Mouse (Mus musculus) midbrain, embryonic 14.5 days (tissue): Measurements from ENCODE around the gene Ufsp1. TPM values are rescaled to one million over a fixed set of nuclear protein-coding genes. Genes with fewer than 3 reads are reported as not detected.

Experiments
- ATAC-seq: fragments of 200-750 bp; cut with Nextera tagmentation; 2 replicates; pipeline ENCODE4 v1.8.0; 2017; ENCODE audit warnings: moderate number of reproducible peaks, moderate library complexity; ENCODE audit not compliant: low FRiP score, low TSS enrichment
- DNase-seq: peaks from one replicate; pipeline ENCODE4 v3.0.0-alpha.2; 2015
- H3K27ac ChIP-seq: fragments of 300-500 bp; sonication (generic); replicated peaks from 2 replicates; pipeline ENCODE4 v1.5.1; 2014; ENCODE audit warnings: mild to moderate bottlenecking, low read depth, low read length, moderate library complexity
- H3K27me3 ChIP-seq: fragments of 300-500 bp; sonication (generic); 2 replicates; pipeline ENCODE4 v1.6.1; 2014; ENCODE audit warnings: low read length, control low read depth, mixed read lengths; ENCODE audit not compliant: control insufficient read depth, insufficient read depth
- H3K36me3 ChIP-seq: fragments of 300-500 bp; sonication (generic); 2 replicates; pipeline ENCODE4 v1.6.1; 2014; ENCODE audit warnings: low read length, control low read depth; ENCODE audit not compliant: control insufficient read depth, insufficient read depth
- H3K4me1 ChIP-seq: fragments of 300-500 bp; sonication (generic); 2 replicates; pipeline ENCODE4 v1.6.1; 2014; ENCODE audit warnings: mild to moderate bottlenecking, antibody characterized with exemption, low read length, control low read depth; ENCODE audit not compliant: control insufficient read depth, insufficient read depth
- H3K4me2 ChIP-seq: fragments of 300-500 bp; sonication (generic); 2 replicates; pipeline ENCODE4 v1.6.1; 2014; ENCODE audit warnings: mild to moderate bottlenecking, low read length, moderate library complexity
- H3K4me3 ChIP-seq: fragments of 300-500 bp; sonication (generic); replicated peaks from 2 replicates; pipeline ENCODE4 v1.5.1; 2014; ENCODE audit warnings: low read depth, low read length
- H3K9ac ChIP-seq: fragments of 300-500 bp; sonication (generic); replicated peaks from 2 replicates; pipeline ENCODE4 v1.6.1; 2014; ENCODE audit warnings: mild to moderate bottlenecking, low read length, moderate library complexity
- H3K9me3 ChIP-seq: fragments of 300-500 bp; sonication (generic); 2 replicates; pipeline ENCODE4 v1.6.1; 2016; ENCODE audit warnings: low read length, control low read depth, mixed read lengths; ENCODE audit not compliant: control insufficient read depth
- WGBS: fragments of 180-500 bp; shearing (Covaris S2); extraction: QIAGEN DNeasy Blood & Tissue Kit; methylation state at CpG from one replicate; pipeline ENCODE4 v1.1.7; 2014; 5-methylcytosine and 5-hydroxymethylcytosine counted together
- polyA plus RNA-seq: library from polyadenylated mRNA; unstranded; fragments of >200 nt; fragmentation: Nextera tagmentation; extraction: Ambion mirVana; gene quantifications from 2 replicates; pipeline ENCODE4 v1.2.1, GENCODE M21; 2014

Ufsp1 gene
- polyA plus RNA-seq, 1 experiment from 2014 or later, result 13.7 TPM

GRCm38 (mm10) chr5:137285986-137286385, 8.4 kb upstream of the Ufsp1 start:
- 65% methylated on average over 7 of the region's 7 CpGs for WGBS
- Histone ChIP-seq H3K4me1 (peaks cover 12% of the 10 kb centered on the region; the same call in 1 of the 2 replicates), H3K4me3 (no peak overlapping the region), H3K27ac (no peak overlapping the region), H3K36me3 (no peaks in the 10 kb centered on the region), H3K27me3 (peaks cover 19% of the 10 kb centered on the region), H3K9ac (no peak overlapping the region; the same call in 1 of the 2 replicates), H3K4me2 (peak overlapping the region; percentile 98), H3K9me3 (no peaks in the 10 kb centered on the region)
- DNase-seq (no peak), ATAC-seq (no peak)

DNA sequence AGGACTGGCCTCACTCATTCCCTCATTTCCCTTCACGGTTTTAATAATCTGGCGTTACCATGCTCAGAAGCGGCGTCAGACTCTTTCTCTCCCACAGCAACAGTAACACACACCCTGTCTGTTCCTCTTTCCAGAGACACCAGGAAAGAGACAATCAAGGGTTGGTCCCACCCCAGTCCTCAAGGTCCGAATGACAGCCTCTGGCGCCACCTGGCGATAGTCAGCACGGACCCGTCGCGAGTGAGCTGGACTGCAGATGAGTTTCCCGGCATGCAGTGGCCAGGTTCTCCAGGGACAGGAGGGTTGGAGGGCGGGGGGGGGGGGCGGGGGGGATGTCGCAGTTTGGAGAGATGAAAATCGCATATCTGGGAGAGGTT, 7.8 kb upstream of the Ufsp1 start:
- peak; percentile 79 for ATAC-seq
- no peaks in the 10 kb centered on the region for H3K9me3 ChIP-seq
- under 1% methylated on average over 16 of the region's 16 CpGs for WGBS
- peaks cover 12% of the 10 kb centered on the region; the same call in 1 of the 2 replicates for H3K4me1 ChIP-seq
- H3K27ac ChIP-seq, result peak overlapping the region; percentile 71
- peak overlapping the region; percentile 50 for H3K4me3 ChIP-seq
- peaks cover 19% of the 10 kb centered on the region for H3K27me3 ChIP-seq
- no peaks in the 10 kb centered on the region for H3K36me3 ChIP-seq
- peak overlapping the region; percentile 98 for H3K4me2 ChIP-seq
- peak; percentile 95 for DNase-seq
- peak overlapping the region; percentile 65; the same call in 1 of the 2 replicates for H3K9ac ChIP-seq

GRCm38 (mm10) chr5:137287032-137287952, 7.1 kb upstream of the Ufsp1 start, which contains the start of gene Ache:
Gene Ache (plus strand): TSS chr5:137287519.
- peak; percentile 57 for ATAC-seq
- peak; percentile 81 for DNase-seq
- Histone ChIP-seq H3K27me3 (peaks cover 22% of the 10 kb centered on the region), H3K9ac (peak within 1 kb of the TSS; percentile 65), H3K9me3 (no peaks in the 10 kb centered on the region), H3K27ac (peak within 1 kb of the TSS; percentile 71), H3K4me1 (peaks cover 12% of the 10 kb centered on the region; the same call in 1 of the 2 replicates), H3K36me3 (no peaks in the 10 kb centered on the region), H3K4me2 (peak within 1 kb of the TSS; percentile 98), H3K4me3 (peak within 1 kb of the TSS; percentile 50)
- under 1% methylated on average over 40 of the region's 40 CpGs for WGBS

- Histone ChIP-seq H3K36me3 (no peaks in the 10 kb centered on the region), H3K27ac (peak overlapping the region; percentile 53), H3K27me3 (peaks cover 23% of the 10 kb centered on the region), H3K4me1 (peaks cover 18% of the 10 kb centered on the region; the same call in 1 of the 2 replicates), H3K9ac (peak overlapping the region; percentile 65), H3K4me3 (peak overlapping the region; percentile 50), H3K9me3 (no peaks in the 10 kb centered on the region), H3K4me2 (peak overlapping the region; percentile 98)
- ATAC-seq (peak; percentile 18; the same call in 1 of the 2 replicates), DNase-seq (peak; percentile 62)
- WGBS, result under 1% methylated on average over 57 of the region's 65 CpGs
Measured at GRCm38 (mm10) chr5:137287953-137288743, 6.3 kb upstream of the Ufsp1 start.

GRCm38 (mm10) chr5:137288999-137289470, 5.4 kb upstream of the Ufsp1 start:
- H3K27me3 ChIP-seq, result peaks cover 23% of the 10 kb centered on the region
- H3K4me1 ChIP-seq, result peaks cover 20% of the 10 kb centered on the region; the same call in 1 of the 2 replicates
- DNase-seq (peak; percentile 75), ATAC-seq (no peak)
- 2% methylated on average over 25 of the region's 25 CpGs for WGBS
- peak overlapping the region; percentile 98 for H3K4me2 ChIP-seq
- H3K36me3 ChIP-seq, result no peaks in the 10 kb centered on the region
- H3K27ac ChIP-seq, result no peak overlapping the region
- H3K9ac ChIP-seq, result peak overlapping the region; percentile 39; the same call in 1 of the 2 replicates
- no peaks in the 10 kb centered on the region for H3K9me3 ChIP-seq
- peak overlapping the region; percentile 50 for H3K4me3 ChIP-seq

DNA sequence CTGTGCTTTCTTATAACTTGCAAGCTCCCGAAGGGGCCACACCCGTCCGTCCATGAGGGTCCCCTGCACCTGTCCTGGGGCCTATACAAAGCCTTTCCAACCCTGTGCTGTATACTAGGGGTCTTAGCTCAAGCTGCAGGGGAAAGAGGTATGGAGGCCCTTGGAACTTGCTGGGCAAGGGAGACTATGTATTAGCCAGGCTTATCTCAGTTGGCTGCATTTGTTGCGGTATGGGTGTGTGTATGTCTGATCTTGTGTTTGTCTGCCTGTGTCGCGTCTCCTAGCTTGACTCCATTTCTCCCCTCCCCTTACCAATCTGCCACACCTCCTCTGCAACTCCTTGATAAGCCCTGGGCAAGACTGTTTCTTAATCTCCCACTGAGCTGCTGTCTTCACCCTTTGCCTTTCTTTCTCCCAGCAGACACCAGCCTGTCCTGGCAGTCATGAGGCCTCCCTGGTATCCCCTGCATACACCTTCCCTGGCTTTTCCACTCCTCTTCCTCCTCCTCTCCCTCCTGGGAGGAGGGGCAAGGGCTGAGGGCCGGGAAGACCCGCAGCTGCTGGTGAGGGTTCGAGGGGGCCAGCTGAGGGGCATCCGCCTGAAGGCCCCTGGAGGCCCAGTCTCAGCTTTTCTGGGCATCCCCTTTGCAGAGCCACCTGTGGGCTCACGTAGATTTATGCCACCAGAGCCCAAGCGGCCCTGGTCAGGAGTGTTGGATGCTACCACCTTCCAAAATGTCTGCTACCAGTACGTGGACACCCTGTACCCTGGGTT, 4.7 kb upstream of the Ufsp1 start:
- ATAC-seq, result no peak

GRCm38 (mm10) chr5:137290677-137291076, 3.8 kb upstream of the Ufsp1 start:
- ATAC-seq (no peak), DNase-seq (peak; percentile 48)
- H3K27me3 ChIP-seq, result peaks cover 23% of the 10 kb centered on the region
- H3K4me2 ChIP-seq, result no peak overlapping the region
- H3K4me3 ChIP-seq, result no peak overlapping the region
- no peak overlapping the region for H3K9ac ChIP-seq
- peaks cover 27% of the 10 kb centered on the region for H3K4me1 ChIP-seq
- 25% methylated on average over 15 of the region's 15 CpGs for WGBS
- H3K36me3 ChIP-seq, result peaks cover 8% of the 10 kb centered on the region
- H3K27ac ChIP-seq, result no peak overlapping the region
- no peaks in the 10 kb centered on the region for H3K9me3 ChIP-seq

More for the DNA sequence above, 4.7 kb upstream of the Ufsp1 start:
- Histone ChIP-seq H3K4me2 (peak overlapping the region; percentile 98), H3K4me1 (peaks cover 22% of the 10 kb centered on the region), H3K9me3 (no peaks in the 10 kb centered on the region), H3K4me3 (peak overlapping the region; percentile 50), H3K27ac (no peak overlapping the region), H3K36me3 (no peaks in the 10 kb centered on the region), H3K27me3 (peaks cover 23% of the 10 kb centered on the region), H3K9ac (peak overlapping the region; percentile 39; the same call in 1 of the 2 replicates)
- WGBS, result 54% methylated on average over 13 of the region's 13 CpGs
- DNase-seq, result no peak
